Mouse (Mus musculus): ENCODE measurements around the gene Abi1.

GRCm38 (mm10) chr2:22933556-22933955 lies 106.5 kb downstream of the Abi1 start:
- TF ChIP-seq TCF12 (IDR thresholded peaks at IDR 0.05; ENCODE audit: low read depth, low read length), result no peak
- no peak for TF ChIP-seq RAD21 (IDR thresholded peaks at IDR 0.05; ENCODE audit: low read depth, low read length)
- no peak for TF ChIP-seq ZNF384 (IDR thresholded peaks at IDR 0.05; ENCODE audit: low read depth, low read length)
- no peak for TF ChIP-seq CTCF (IDR thresholded peaks at IDR 0.05 in 2 of 3, conservative IDR thresholded peaks at IDR 0.05 in 1 of 3; ENCODE audit: control insufficient read depth in 1 of 3, insufficient read depth in 1 of 3, low read depth in 2 of 3, low read length in 3 of 3, poor library complexity in 1 of 3, severe bottlenecking in 1 of 3)
- no peak for TF ChIP-seq POLR2A (IDR thresholded peaks at IDR 0.05; ENCODE audit: control insufficient read depth in 1 of 2, insufficient read depth in 1 of 2, low read depth in 1 of 2, low read length in 2 of 2, poor library complexity in 1 of 2)
- TF ChIP-seq TAL1 (IDR thresholded peaks at IDR 0.05; ENCODE audit: low read length), result no peak
- no peak for TF ChIP-seq EP300 (IDR thresholded peaks at IDR 0.05; ENCODE audit: low read depth in 1 of 2, low read length in 2 of 2)
- no peak for TF ChIP-seq ZC3H11A (IDR thresholded peaks at IDR 0.05; ENCODE audit: low read depth, low read length)
- TF ChIP-seq MAFK (IDR thresholded peaks at IDR 0.05; ENCODE audit: borderline replicate concordance, low read depth, low read length), result peak; percentile 51; the same call in 1 of the 2 replicates
